Mouse (Mus musculus) embryonic fibroblast, embryonic 13.5 days (primary cell): Measurements from ENCODE around the gene Cfap157.

Source experiments
- CTCF ChIP-seq: IDR thresholded peaks from 2 replicates; pipeline ENCODE4 v1.5.1; 2011; ENCODE audit warnings: mild to moderate bottlenecking, control low read depth, low read length, moderate library complexity, borderline replicate concordance; ENCODE audit not compliant: insufficient read depth
- POLR2A ChIP-seq: IDR thresholded peaks from 2 replicates; pipeline ENCODE4 v1.6.1; 2011; ENCODE audit warnings: low read depth, mild to moderate bottlenecking, control low read depth, low read length, moderate library complexity

DNA sequence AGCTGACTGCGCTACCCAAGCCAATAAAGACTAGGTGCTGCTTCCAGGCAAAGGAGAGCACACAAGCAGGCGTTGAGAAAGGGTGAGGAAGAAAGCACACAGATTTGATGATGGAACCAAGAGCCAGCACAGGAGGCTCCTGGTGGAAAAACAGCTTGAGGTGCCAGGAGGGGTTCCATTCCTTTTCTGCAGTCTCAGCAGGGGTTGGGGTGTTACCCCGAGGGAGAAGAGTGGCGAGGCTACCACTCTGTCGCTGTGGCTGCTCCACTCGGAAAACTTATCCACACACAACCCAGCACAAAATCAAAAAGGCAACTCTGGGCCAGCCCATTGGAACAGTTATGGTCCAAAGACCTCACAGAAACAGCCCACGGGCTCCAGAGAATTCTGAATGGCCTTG, 33.4 kb upstream of the Cfap157 start:
- TF ChIP-seq CTCF (no peak), POLR2A (no peak)
